Mouse (Mus musculus): Measurements from ENCODE around the gene Ube2a. TPM values are rescaled to one million over a fixed set of nuclear protein-coding genes. Genes with fewer than 3 reads are reported as not detected.
"Not testable (repeated sequence)": the region's sequence is repeated elsewhere in the genome, so short reads cannot be mapped to it uniquely, and the experiment has no call there.

Gene Ube2a
- total and polyA plus RNA-seq, 2 experiments from 2014 or later: 40.4 to 110 TPM

GRCm38 (mm10) chrX:36874704-36875128, 1.0 kb downstream of the Ube2a start:
- 20% methylated on average over 31 of the region's 36 CpGs for WGBS
- H3K4me1 ChIP-seq (ENCODE audit: insufficient read depth, low read length): no peaks in the 10 kb centered on the region
- H3K9ac ChIP-seq (replicated peaks; ENCODE audit: low read length, poor library complexity, severe bottlenecking): peak overlapping the region; percentile 71
- peak overlapping the region; percentile 69 for H3K4me3 ChIP-seq (ENCODE audit: low read depth, low read length)
- H3K36me3 ChIP-seq (ENCODE audit: insufficient read depth, low read length): no peaks in the 10 kb centered on the region
- H3K9me3 ChIP-seq (ENCODE audit: low read length): no peaks in the 10 kb centered on the region
- H3K4me2 ChIP-seq (ENCODE audit: low read depth, low read length, poor library complexity, severe bottlenecking): peak overlapping the region; percentile 60
- no peaks in the 10 kb centered on the region for H3K27me3 ChIP-seq (ENCODE audit: insufficient read depth, low read length)
- DNase-seq (ENCODE audit: low spot score): no peak
- TF ChIP-seq CTCF (IDR thresholded peaks at IDR 0.05): no peak
- peak overlapping the region; percentile 62; the same call in 1 of the 2 replicates for H3K27ac ChIP-seq (ENCODE audit: low read depth, low read length)
- ATAC-seq (ENCODE audit: low FRiP score): peak; percentile 57; the same call in 1 of the 2 replicates

GRCm38 (mm10) chrX:36884719-36885118, 11.0 kb downstream of the Ube2a start:
- Histone ChIP-seq H3K4me2 (ENCODE audit: low read depth, low read length, poor library complexity, severe bottlenecking) (no peak overlapping the region), H3K9me3 (ENCODE audit: low read length) (no peaks in the 10 kb centered on the region), H3K36me3 (ENCODE audit: insufficient read depth, low read length) (no peaks in the 10 kb centered on the region), H3K27ac (ENCODE audit: low read depth, low read length) (no peak overlapping the region), H3K27me3 (ENCODE audit: insufficient read depth, low read length) (no peaks in the 10 kb centered on the region), H3K4me1 (ENCODE audit: insufficient read depth, low read length) (no peaks in the 10 kb centered on the region), H3K4me3 (ENCODE audit: low read depth, low read length) (no peak overlapping the region), H3K9ac (replicated peaks; ENCODE audit: low read length, poor library complexity, severe bottlenecking) (no peak overlapping the region)
- no peak for DNase-seq (ENCODE audit: low spot score)
- WGBS: 96% methylated on average over 1 of the region's 1 CpGs
- ATAC-seq (ENCODE audit: low FRiP score): no peak
- TF ChIP-seq CTCF (IDR thresholded peaks at IDR 0.05): peak; percentile 51

GRCm38 (mm10) chrX:36898931-36899330, 25.2 kb downstream of the Ube2a start:
- not testable (repeated sequence) for H3K9ac ChIP-seq (replicated peaks; ENCODE audit: low read length, poor library complexity, severe bottlenecking); H3K4me2 ChIP-seq (ENCODE audit: low read depth, low read length, poor library complexity, severe bottlenecking); H3K4me1 ChIP-seq (ENCODE audit: insufficient read depth, low read length); H3K9me3 ChIP-seq (ENCODE audit: low read length); H3K4me3 ChIP-seq (ENCODE audit: low read depth, low read length); H3K27ac ChIP-seq (ENCODE audit: low read depth, low read length); H3K27me3 ChIP-seq (ENCODE audit: insufficient read depth, low read length); ATAC-seq (ENCODE audit: low FRiP score); H3K36me3 ChIP-seq (ENCODE audit: insufficient read depth, low read length)
- 42% methylated on average over 1 of the region's 1 CpGs for WGBS
- peak; percentile 45 for TF ChIP-seq CTCF (IDR thresholded peaks at IDR 0.05)
- peak; percentile 14 for DNase-seq (ENCODE audit: low spot score)

- no peak for DNase-seq (ENCODE audit: low spot score)
- no peaks in the 10 kb centered on the region for H3K36me3 ChIP-seq (ENCODE audit: insufficient read depth, low read length)
- H3K27me3 ChIP-seq (ENCODE audit: insufficient read depth, low read length): no peaks in the 10 kb centered on the region
- no peaks in the 10 kb centered on the region for H3K4me1 ChIP-seq (ENCODE audit: insufficient read depth, low read length)
- H3K27ac ChIP-seq (ENCODE audit: low read depth, low read length): peak overlapping the region; percentile 80
- peak overlapping the region; percentile 70 for H3K9ac ChIP-seq (replicated peaks; ENCODE audit: low read length, poor library complexity, severe bottlenecking)
- no peak for TF ChIP-seq CTCF (IDR thresholded peaks at IDR 0.05)
- WGBS: 24% methylated on average over 3 of the region's 3 CpGs
- no peak for ATAC-seq (ENCODE audit: low FRiP score)
- peak overlapping the region; percentile 56 for H3K4me3 ChIP-seq (ENCODE audit: low read depth, low read length)
- H3K4me2 ChIP-seq (ENCODE audit: low read depth, low read length, poor library complexity, severe bottlenecking): peak overlapping the region; percentile 46
- no peaks in the 10 kb centered on the region for H3K9me3 ChIP-seq (ENCODE audit: low read length)
Observed at GRCm38 (mm10) chrX:36901655-36902054, 28.0 kb downstream of the Ube2a start.

- no peak for TF ChIP-seq CTCF (IDR thresholded peaks at IDR 0.05)
- ATAC-seq (ENCODE audit: low FRiP score): peak; percentile 83
- peak within 1 kb of the TSS; percentile 46 for H3K4me2 ChIP-seq (ENCODE audit: low read depth, low read length, poor library complexity, severe bottlenecking)
- no peaks in the 10 kb centered on the region for H3K9me3 ChIP-seq (ENCODE audit: low read length)
- H3K4me3 ChIP-seq (ENCODE audit: low read depth, low read length): peak within 1 kb of the TSS; percentile 56
- no peaks in the 10 kb centered on the region for H3K27me3 ChIP-seq (ENCODE audit: insufficient read depth, low read length)
- WGBS: 20% methylated on average over 34 of the region's 47 CpGs
- H3K36me3 ChIP-seq (ENCODE audit: insufficient read depth, low read length): no peaks in the 10 kb centered on the region
- H3K9ac ChIP-seq (replicated peaks; ENCODE audit: low read length, poor library complexity, severe bottlenecking): peak within 1 kb of the TSS; percentile 70
- peak within 1 kb of the TSS; percentile 80 for H3K27ac ChIP-seq (ENCODE audit: low read depth, low read length)
- H3K4me1 ChIP-seq (ENCODE audit: insufficient read depth, low read length): no peaks in the 10 kb centered on the region
- DNase-seq (ENCODE audit: low spot score): peak; percentile 46
Observed at GRCm38 (mm10) chrX:36902321-36903114, 28.8 kb downstream of the Ube2a start, which contains the start of gene Nkrf. TSS of gene Nkrf (minus strand) at chrX:36902899.

GRCm38 (mm10) chrX:36903115-36903768, 29.5 kb downstream of the Ube2a start:
- H3K9me3 ChIP-seq (ENCODE audit: low read length): no peaks in the 10 kb centered on the region
- no peaks in the 10 kb centered on the region for H3K27me3 ChIP-seq (ENCODE audit: insufficient read depth, low read length)
- TF ChIP-seq CTCF (IDR thresholded peaks at IDR 0.05): no peak
- ATAC-seq (ENCODE audit: low FRiP score) (peak; percentile 90), DNase-seq (ENCODE audit: low spot score) (peak; percentile 95)
- H3K4me1 ChIP-seq (ENCODE audit: insufficient read depth, low read length): no peaks in the 10 kb centered on the region
- peak overlapping the region; percentile 80 for H3K27ac ChIP-seq (ENCODE audit: low read depth, low read length)
- H3K9ac ChIP-seq (replicated peaks; ENCODE audit: low read length, poor library complexity, severe bottlenecking): peak overlapping the region; percentile 70
- H3K4me3 ChIP-seq (ENCODE audit: low read depth, low read length): peak overlapping the region; percentile 56
- peak overlapping the region; percentile 46 for H3K4me2 ChIP-seq (ENCODE audit: low read depth, low read length, poor library complexity, severe bottlenecking)
- H3K36me3 ChIP-seq (ENCODE audit: insufficient read depth, low read length): no peaks in the 10 kb centered on the region
- 23% methylated on average over 31 of the region's 32 CpGs for WGBS

All from midbrain, postnatal 0 days (tissue).